Mouse (Mus musculus): ENCODE data around the gene Coa5. TPM values are rescaled to one million over a fixed set of nuclear protein-coding genes. Genes with fewer than 3 reads are reported as not detected.

Coa5 gene
- total and polyA plus RNA-seq, 2 experiments from 2014 or later: 37.1 to 45.3 TPM

GRCm38 (mm10) chr1:37474634-37475190 lies 44.8 kb upstream of the Coa5 start:
- H3K9me3 ChIP-seq (ENCODE audit: low read length): no peaks in the 10 kb centered on the region
- DNase-seq (no peak), ATAC-seq (no peak)
- H3K27me3 ChIP-seq (ENCODE audit: insufficient read depth, low read length): no peaks in the 10 kb centered on the region
- H3K4me2 ChIP-seq (ENCODE audit: low read depth): no peak overlapping the region
- no peaks in the 10 kb centered on the region for H3K36me3 ChIP-seq (ENCODE audit: insufficient read depth)
- WGBS: 88% methylated on average over 6 of the region's 6 CpGs
- H3K27ac ChIP-seq (ENCODE audit: low read depth, low read length): no peak overlapping the region
- H3K4me3 ChIP-seq (ENCODE audit: low read depth, low read length): no peak overlapping the region
- TF ChIP-seq CTCF (IDR thresholded peaks at IDR 0.05; ENCODE audit: low read depth): no peak
- no peak overlapping the region for H3K9ac ChIP-seq
- no peaks in the 10 kb centered on the region for H3K4me1 ChIP-seq (ENCODE audit: insufficient read depth)

- Histone ChIP-seq H3K27me3 (ENCODE audit: insufficient read depth, low read length) (no peaks in the 10 kb centered on the region), H3K36me3 (ENCODE audit: insufficient read depth) (no peaks in the 10 kb centered on the region), H3K4me1 (ENCODE audit: insufficient read depth) (no peaks in the 10 kb centered on the region), H3K9ac (no peak overlapping the region), H3K9me3 (ENCODE audit: low read length) (no peaks in the 10 kb centered on the region), H3K4me2 (ENCODE audit: low read depth) (no peak overlapping the region), H3K4me3 (ENCODE audit: low read depth, low read length) (no peak overlapping the region), H3K27ac (ENCODE audit: low read depth, low read length) (no peak overlapping the region)
- ATAC-seq: no peak
- WGBS: 82% methylated on average over 8 of the region's 8 CpGs
- DNase-seq: no peak
- no peak for TF ChIP-seq CTCF (IDR thresholded peaks at IDR 0.05; ENCODE audit: low read depth)
Observed at GRCm38 (mm10) chr1:37474046-37474445, 44.1 kb upstream of the Coa5 start.

DNA sequence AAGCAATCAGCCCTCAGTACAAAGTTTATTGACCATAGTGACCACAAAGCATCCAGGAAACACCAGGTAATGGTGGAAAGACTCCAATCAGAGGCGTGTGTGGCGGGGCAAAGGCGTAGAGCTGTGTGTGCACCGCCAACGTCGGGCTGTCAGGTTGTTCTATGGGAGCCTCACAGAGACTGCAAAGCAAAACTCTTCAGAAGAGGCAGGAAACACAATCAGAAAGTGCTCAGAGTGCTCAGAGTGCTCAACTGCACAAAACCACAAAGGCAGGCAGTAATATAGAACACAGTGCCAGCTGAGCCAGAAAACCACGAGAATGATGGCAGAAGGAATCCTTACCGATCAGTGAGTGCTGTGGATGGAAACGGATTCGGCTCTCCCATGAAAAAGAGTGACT lies 43.3 kb upstream of the Coa5 start:
- Histone ChIP-seq H3K4me1 (ENCODE audit: insufficient read depth) (no peaks in the 10 kb centered on the region), H3K9me3 (ENCODE audit: low read length) (no peaks in the 10 kb centered on the region), H3K36me3 (ENCODE audit: insufficient read depth) (no peaks in the 10 kb centered on the region), H3K27ac (ENCODE audit: low read depth, low read length) (no peak overlapping the region), H3K9ac (no peak overlapping the region), H3K4me2 (ENCODE audit: low read depth) (no peak overlapping the region), H3K4me3 (ENCODE audit: low read depth, low read length) (no peak overlapping the region), H3K27me3 (ENCODE audit: insufficient read depth, low read length) (no peaks in the 10 kb centered on the region)
- ATAC-seq (no peak), DNase-seq (no peak)
- 85% methylated on average over 10 of the region's 10 CpGs for WGBS
- no peak for TF ChIP-seq CTCF (IDR thresholded peaks at IDR 0.05; ENCODE audit: low read depth)

DNA sequence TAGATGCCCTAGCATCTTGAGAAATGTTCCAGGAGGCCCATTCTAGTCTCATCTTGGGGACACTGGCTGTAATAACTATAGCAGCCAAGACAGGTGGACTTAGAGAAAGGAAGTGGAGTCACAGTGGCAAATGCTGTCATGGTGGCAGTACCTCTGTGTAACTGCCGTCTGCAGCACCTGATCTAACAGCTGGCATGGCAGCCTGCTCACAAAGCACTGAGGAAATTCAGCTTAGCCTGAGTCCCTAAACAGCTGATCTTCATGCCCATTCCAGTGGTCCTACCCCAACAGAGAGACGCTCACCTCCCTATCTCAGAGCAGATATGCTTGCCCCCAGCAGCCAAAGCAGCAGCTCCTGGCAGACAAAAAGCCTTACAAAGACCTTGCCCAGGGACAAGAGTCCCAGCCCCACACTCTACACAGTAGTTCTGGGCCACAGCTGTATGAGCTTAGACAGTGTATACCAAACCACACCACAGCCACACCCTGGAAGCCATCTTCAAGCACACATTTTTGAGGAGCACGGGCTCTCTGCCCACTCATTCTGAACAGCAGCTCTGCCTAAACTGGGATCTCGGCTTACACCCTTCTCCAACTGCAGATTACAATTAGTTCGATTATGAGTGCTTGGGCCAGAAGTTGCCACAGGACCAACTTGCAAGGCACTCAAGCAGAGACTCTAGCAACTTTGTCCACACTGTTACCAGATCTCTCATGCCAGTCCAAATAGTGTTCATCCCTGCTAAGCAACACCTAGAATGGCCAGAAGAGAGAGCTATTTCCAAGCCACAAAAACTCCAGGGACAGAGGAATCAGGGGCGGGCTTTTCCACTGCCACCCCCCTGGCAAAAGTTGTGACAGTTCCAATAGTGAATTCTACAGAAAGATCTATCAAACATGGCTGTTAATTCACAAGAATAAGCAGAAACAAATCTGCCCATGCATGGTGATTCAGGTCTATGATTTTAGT lies 41.6 kb upstream of the Coa5 start:
- H3K27me3 ChIP-seq (ENCODE audit: insufficient read depth, low read length): no peaks in the 10 kb centered on the region
- H3K9me3 ChIP-seq (ENCODE audit: low read length): no peaks in the 10 kb centered on the region
- no peak overlapping the region for H3K4me3 ChIP-seq (ENCODE audit: low read depth, low read length)
- H3K36me3 ChIP-seq (ENCODE audit: insufficient read depth): no peaks in the 10 kb centered on the region
- no peak overlapping the region for H3K27ac ChIP-seq (ENCODE audit: low read depth, low read length)
- WGBS: 82% methylated on average over 6 of the region's 6 CpGs
- TF ChIP-seq CTCF (IDR thresholded peaks at IDR 0.05; ENCODE audit: low read depth): peak; percentile 44
- H3K4me1 ChIP-seq (ENCODE audit: insufficient read depth): no peaks in the 10 kb centered on the region
- no peak for DNase-seq
- no peak overlapping the region for H3K4me2 ChIP-seq (ENCODE audit: low read depth)
- ATAC-seq: no peak
- H3K9ac ChIP-seq: no peak overlapping the region

GRCm38 (mm10) chr1:37469007-37469406 lies 39.1 kb upstream of the Coa5 start:
- H3K36me3 ChIP-seq (ENCODE audit: insufficient read depth): no peaks in the 10 kb centered on the region
- ATAC-seq: no peak
- H3K27me3 ChIP-seq (ENCODE audit: insufficient read depth, low read length): no peaks in the 10 kb centered on the region
- no peak for DNase-seq
- WGBS: 93% methylated on average over 5 of the region's 5 CpGs
- H3K4me3 ChIP-seq (ENCODE audit: low read depth, low read length): no peak overlapping the region
- H3K9me3 ChIP-seq (ENCODE audit: low read length): no peaks in the 10 kb centered on the region
- H3K4me1 ChIP-seq (ENCODE audit: insufficient read depth): no peaks in the 10 kb centered on the region
- no peak overlapping the region for H3K9ac ChIP-seq
- no peak overlapping the region for H3K4me2 ChIP-seq (ENCODE audit: low read depth)
- H3K27ac ChIP-seq (ENCODE audit: low read depth, low read length): no peak overlapping the region
- no peak for TF ChIP-seq CTCF (IDR thresholded peaks at IDR 0.05; ENCODE audit: low read depth)

- WGBS: 81% methylated on average over 4 of the region's 4 CpGs
- Histone ChIP-seq H3K9me3 (ENCODE audit: low read length) (no peaks in the 10 kb centered on the region), H3K4me3 (ENCODE audit: low read depth, low read length) (no peak overlapping the region), H3K9ac (no peak overlapping the region), H3K27me3 (ENCODE audit: insufficient read depth, low read length) (no peaks in the 10 kb centered on the region), H3K36me3 (ENCODE audit: insufficient read depth) (no peaks in the 10 kb centered on the region), H3K27ac (ENCODE audit: low read depth, low read length) (no peak overlapping the region), H3K4me1 (ENCODE audit: insufficient read depth) (no peaks in the 10 kb centered on the region), H3K4me2 (ENCODE audit: low read depth) (no peak overlapping the region)
- TF ChIP-seq CTCF (IDR thresholded peaks at IDR 0.05; ENCODE audit: low read depth): no peak
- no peak for DNase-seq
- no peak for ATAC-seq
Observed at GRCm38 (mm10) chr1:37467806-37468205, 37.9 kb upstream of the Coa5 start.

DNA sequence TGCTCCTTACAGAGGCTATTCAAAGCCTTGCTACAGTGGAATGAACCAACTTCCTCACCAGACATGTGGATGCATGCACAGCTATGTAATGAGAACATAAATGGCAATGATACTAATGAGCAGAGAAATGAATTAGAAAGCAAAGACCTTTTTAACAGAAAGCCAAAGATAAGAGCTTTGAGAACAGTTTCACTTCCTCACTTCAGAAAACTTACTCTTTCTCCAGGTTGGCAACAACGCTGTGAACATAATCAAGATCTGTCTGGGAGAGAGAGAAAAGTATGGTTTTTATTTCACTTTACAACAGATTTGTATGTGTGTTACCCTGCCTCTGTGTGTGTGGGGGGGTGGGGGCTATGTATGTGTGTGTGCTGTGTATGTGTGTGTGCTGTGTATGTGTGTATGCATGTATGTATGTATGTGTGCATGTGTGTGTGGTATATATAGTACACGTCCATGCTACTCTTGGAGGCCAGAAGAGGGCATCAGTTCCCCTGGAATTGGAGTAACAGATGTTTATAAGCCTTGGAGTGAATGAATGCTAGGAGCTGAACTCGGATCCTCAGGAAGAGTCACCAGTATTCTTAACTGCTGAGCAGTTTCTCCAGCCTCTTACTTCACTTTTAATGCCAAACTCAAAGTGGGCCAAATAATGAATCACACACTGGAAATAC lies 36.6 kb upstream of the Coa5 start:
- Histone ChIP-seq H3K27me3 (ENCODE audit: insufficient read depth, low read length) (no peaks in the 10 kb centered on the region), H3K4me2 (ENCODE audit: low read depth) (no peak overlapping the region), H3K9ac (no peak overlapping the region), H3K36me3 (ENCODE audit: insufficient read depth) (no peaks in the 10 kb centered on the region), H3K9me3 (ENCODE audit: low read length) (no peaks in the 10 kb centered on the region), H3K27ac (ENCODE audit: low read depth, low read length) (no peak overlapping the region), H3K4me3 (ENCODE audit: low read depth, low read length) (no peak overlapping the region), H3K4me1 (ENCODE audit: insufficient read depth) (no peaks in the 10 kb centered on the region)
- DNase-seq: no peak
- 87% methylated on average over 3 of the region's 3 CpGs for WGBS
- TF ChIP-seq CTCF (IDR thresholded peaks at IDR 0.05; ENCODE audit: low read depth): peak; percentile 41; the same call in 1 of the 2 replicates
- no peak for ATAC-seq
